Mouse (Mus musculus) liver, adult 2 months (tissue): ENCODE measurements around the gene Gm10198.

Source experiments
- CTCF ChIP-seq: fragments of 200-500 bp; IDR thresholded peaks from 2 replicates; pipeline ENCODE4 v1.5.1; 2011; ENCODE audit warnings: low read depth, low read length, control low read depth
- POLR2A ChIP-seq: fragments of 200-500 bp; IDR thresholded peaks from 2 replicates; pipeline ENCODE4 v1.6.1; 2011; ENCODE audit warnings: low read length, control low read depth; ENCODE audit not compliant: insufficient read depth; ENCODE audit errors: extremely low read depth

GRCm38 (mm10) chr13:111622425-111622824 is 29.8 kb downstream of the Gm10198 start:
- TF ChIP-seq CTCF: no peak
- TF ChIP-seq POLR2A: no peak
